Mouse (Mus musculus) brain, embryonic 14.5 days (tissue): ENCODE measurements around the gene Btbd9.

ENCODE experiments used
- CTCF ChIP-seq: fragments of 200-500 bp; IDR thresholded peaks from 2 replicates; pipeline ENCODE4 v1.5.1; 2012; ENCODE audit warnings: inconsistent platforms, mild to moderate bottlenecking, moderate library complexity, borderline replicate concordance; ENCODE audit not compliant: insufficient read depth, insufficient read length; ENCODE audit errors: extremely low read depth
- POLR2A ChIP-seq: fragments of 200-500 bp; IDR thresholded peaks from 2 replicates; pipeline ENCODE4 v1.6.1; 2012; ENCODE audit warnings: mild to moderate bottlenecking, inconsistent platforms, borderline replicate concordance; ENCODE audit not compliant: poor library complexity, insufficient read depth, insufficient read length, severe bottlenecking; ENCODE audit errors: extremely low read depth

GRCm38 (mm10) chr17:30523783-30524182 lies 52.5 kb downstream of the Btbd9 start:
- TF ChIP-seq CTCF (no peak), POLR2A (no peak)
